Mouse (Mus musculus) bone marrow, adult 2 months (tissue): ENCODE results near the gene Lrrtm3. TPM values are rescaled to one million over a fixed set of nuclear protein-coding genes. Genes with fewer than 3 reads are reported as not detected.

Experiments
- H3K27ac ChIP-seq: fragments of 200-500 bp; 2 replicates; pipeline ENCODE4 v1.5.1; 2012; ENCODE audit warnings: low read depth, mild to moderate bottlenecking, control low read depth, inconsistent platforms, low read length; ENCODE audit not compliant: control insufficient read depth, poor library complexity, insufficient read depth
- H3K4me1 ChIP-seq: fragments of 200-500 bp; 2 replicates; pipeline ENCODE4 v1.6.1; 2011; ENCODE audit warnings: low read length; ENCODE audit not compliant: control insufficient read depth, insufficient read depth
- H3K4me3 ChIP-seq: fragments of 200-500 bp; replicated peaks from 2 replicates; pipeline ENCODE3; 2011; ENCODE audit warnings: mild to moderate bottlenecking, low read depth, low read length, control low read depth; ENCODE audit not compliant: control insufficient read depth
- CTCF ChIP-seq: fragments of 200-500 bp; IDR thresholded peaks from 2 replicates; pipeline ENCODE4 v1.5.1; 2011; ENCODE audit warnings: low read length, control low read depth; ENCODE audit not compliant: control insufficient read depth, insufficient read depth
- POLR2A ChIP-seq: fragments of 200-500 bp; IDR thresholded peaks from 2 replicates; pipeline ENCODE4 v1.6.1; 2011; ENCODE audit warnings: low read depth, mild to moderate bottlenecking, control low read depth, low read length, borderline replicate concordance; ENCODE audit not compliant: control insufficient read depth
- WGBS: fragments of 180-500 bp; shearing (Covaris S2); methylation state at CpG from one replicate; pipeline ENCODE4 v1.1.7; 2018; 5-methylcytosine and 5-hydroxymethylcytosine counted together
- polyA plus RNA-seq: library from polyadenylated mRNA; stranded (reverse); fragments of >200 nt; gene quantifications from 2 replicates; pipeline ENCODE4 v1.2.4, GENCODE M21; 2011; ENCODE audit warnings: low replicate concordance; ENCODE audit not compliant: missing spikeins, insufficient read depth, insufficient read length

Lrrtm3 gene
- not detected in 2 replicates for polyA plus RNA-seq

DNA sequence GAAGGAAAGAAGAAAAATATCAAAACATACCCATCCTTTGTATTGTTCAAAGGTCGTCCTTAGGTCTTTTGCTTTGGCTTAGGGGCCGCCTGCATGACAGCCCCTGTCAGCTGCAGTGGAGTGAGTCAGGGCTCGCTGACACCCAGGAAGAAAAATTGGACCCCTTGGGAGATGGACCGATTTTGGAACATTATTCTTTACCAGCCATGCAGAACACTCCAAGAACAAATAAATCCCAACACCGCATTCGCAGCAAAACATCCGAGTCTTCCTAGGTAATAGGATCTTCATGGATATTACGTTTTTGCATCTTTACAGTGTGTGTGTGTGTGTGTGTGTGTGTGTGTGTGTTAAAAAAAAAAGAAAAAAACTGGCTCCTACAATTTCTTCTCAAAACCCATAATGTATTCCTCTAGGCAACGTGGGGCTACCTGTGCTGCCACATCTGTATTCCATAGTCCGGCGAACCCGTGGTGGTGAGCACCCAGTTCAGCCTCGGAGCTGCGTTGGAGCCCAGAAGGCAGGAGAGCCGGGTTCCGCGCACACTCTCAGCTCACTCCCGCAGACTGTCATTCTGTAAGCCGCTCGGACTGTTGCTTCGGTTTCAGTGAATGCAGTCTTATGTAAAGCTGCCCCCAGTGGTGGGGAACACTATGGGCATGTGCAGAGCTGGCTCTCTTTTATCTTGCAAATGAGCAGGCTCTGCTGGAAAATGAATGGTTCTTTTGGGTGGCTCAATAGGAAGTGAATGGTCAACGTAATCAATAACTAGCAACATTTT, at the start of gene Lrrtm3:
Lrrtm3 (minus strand) TSS at position 598 of the 781 bp plus-strand sequence.
- TF ChIP-seq POLR2A (no peak), CTCF (no peak)
- 5% methylated on average over 22 of the region's 22 CpGs for WGBS
- H3K4me3 ChIP-seq = no peak within 1 kb of the TSS

DNA sequence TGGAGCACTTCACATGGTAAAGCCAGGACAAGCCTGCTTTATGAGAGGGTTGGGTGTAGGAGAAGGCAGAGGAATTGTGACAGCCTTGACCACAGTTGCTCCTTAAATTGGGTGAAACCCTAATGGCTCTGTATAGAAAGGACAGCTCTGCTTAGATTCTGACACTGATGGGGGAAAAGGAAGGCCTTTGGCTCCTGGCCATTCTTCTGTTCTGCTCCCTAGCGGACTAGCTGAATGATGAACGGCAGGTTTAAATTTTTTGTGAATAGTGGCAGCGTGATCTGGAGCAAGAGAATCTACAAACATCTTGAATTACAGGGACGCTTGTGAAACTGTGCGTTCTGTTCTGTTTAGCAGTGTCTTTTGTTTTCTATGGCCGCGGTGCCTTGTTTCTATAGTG, 45.4 kb upstream of the Lrrtm3 start:
- 83% methylated on average over 7 of the region's 7 CpGs for WGBS

More for the DNA sequence above, at the start of gene Lrrtm3:
- H3K4me1 ChIP-seq = no peaks in the 10 kb centered on the region
- H3K27ac ChIP-seq = no peak within 1 kb of the TSS

DNA sequence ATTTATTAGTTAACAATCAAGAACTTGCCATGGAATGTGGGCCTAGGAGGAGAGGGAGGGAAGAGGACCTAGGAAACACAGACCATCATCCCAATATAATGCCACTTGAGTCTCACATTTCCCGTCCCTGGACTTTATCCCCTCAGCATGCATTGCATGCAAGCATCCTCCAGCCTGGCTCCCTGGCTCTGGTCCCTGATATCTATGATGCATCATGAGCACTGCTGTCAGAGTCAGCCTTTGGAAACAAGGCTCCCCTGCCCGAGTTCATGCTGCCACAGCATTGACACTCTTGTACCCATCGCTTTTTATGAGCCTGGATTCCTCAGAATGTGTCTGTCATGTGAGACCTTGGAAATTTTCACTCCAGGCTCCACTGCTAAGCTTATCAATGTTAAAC, 43.4 kb upstream of the Lrrtm3 start:
- Histone ChIP-seq H3K4me1 (no peaks in the 10 kb centered on the region), H3K4me3 (no peak overlapping the region), H3K27ac (no peak overlapping the region)
- no peak for TF ChIP-seq POLR2A
- TF ChIP-seq CTCF = no peak
- 68% methylated on average over 3 of the region's 3 CpGs for WGBS

More for the DNA sequence above, 45.4 kb upstream of the Lrrtm3 start:
- Histone ChIP-seq H3K27ac (no peak overlapping the region), H3K4me3 (no peak overlapping the region), H3K4me1 (no peaks in the 10 kb centered on the region)
- no peak for TF ChIP-seq POLR2A
- TF ChIP-seq CTCF = no peak

DNA sequence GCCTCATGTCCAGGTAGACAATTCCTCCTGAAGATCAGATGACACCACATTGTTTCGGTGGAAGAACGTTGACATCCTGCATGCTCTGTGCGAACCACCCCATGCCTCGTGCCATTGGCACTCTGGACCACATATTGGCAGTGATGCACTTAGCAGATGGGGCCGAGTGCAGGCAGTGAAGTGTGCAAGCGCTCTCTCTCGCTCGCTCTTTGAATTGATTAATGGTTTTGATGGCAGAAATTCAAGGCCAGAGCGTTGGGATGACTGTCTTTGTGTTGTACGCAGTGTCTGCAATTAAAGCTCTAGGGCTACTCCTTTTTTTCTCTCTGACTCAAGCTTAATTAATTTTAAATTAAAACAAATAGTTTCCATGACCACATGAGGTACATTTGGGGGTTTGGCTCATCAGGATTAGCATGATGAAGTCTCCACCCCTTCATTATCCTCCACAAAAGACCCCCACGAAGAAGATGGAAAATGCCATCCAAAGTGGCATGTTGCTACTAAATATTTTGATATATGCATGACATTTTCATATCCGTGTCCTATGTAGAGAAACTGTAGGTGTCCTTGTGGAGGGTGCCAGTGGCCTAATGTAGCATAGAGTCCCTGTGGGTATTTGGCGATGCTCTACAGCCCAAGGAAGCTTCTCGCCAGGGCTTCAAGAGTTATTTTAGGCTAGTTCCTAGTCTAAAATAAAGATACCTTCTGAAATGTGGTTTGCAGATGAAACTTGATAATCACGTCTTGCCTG, 40.5 kb upstream of the Lrrtm3 start:
- TF ChIP-seq CTCF (no peak), POLR2A (no peak)
- 81% methylated on average over 15 of the region's 15 CpGs for WGBS
- Histone ChIP-seq H3K4me3 (no peak overlapping the region), H3K4me1 (no peaks in the 10 kb centered on the region), H3K27ac (no peak overlapping the region)

GRCm38 (mm10) chr10:64118833-64119232, 28.8 kb upstream of the Lrrtm3 start:
- Histone ChIP-seq H3K4me1 (no peaks in the 10 kb centered on the region), H3K27ac (no peak overlapping the region), H3K4me3 (no peak overlapping the region)
- no peak for TF ChIP-seq CTCF
- no peak for TF ChIP-seq POLR2A
- WGBS = 68% methylated on average over 3 of the region's 3 CpGs

GRCm38 (mm10) chr10:64115246-64115645, 25.2 kb upstream of the Lrrtm3 start:
- 89% methylated on average over 11 of the region's 11 CpGs for WGBS
- Histone ChIP-seq H3K4me1 (no peaks in the 10 kb centered on the region), H3K27ac (no peak overlapping the region), H3K4me3 (no peak overlapping the region)
- TF ChIP-seq POLR2A (no peak), CTCF (no peak)

- TF ChIP-seq POLR2A (no peak), CTCF (no peak)
- H3K27ac ChIP-seq = no peak overlapping the region
- H3K4me3 ChIP-seq = no peak overlapping the region
- 89% methylated on average over 1 of the region's 1 CpGs for WGBS
- no peaks in the 10 kb centered on the region for H3K4me1 ChIP-seq
Measured at GRCm38 (mm10) chr10:64096532-64096931, 6.5 kb upstream of the Lrrtm3 start.

DNA sequence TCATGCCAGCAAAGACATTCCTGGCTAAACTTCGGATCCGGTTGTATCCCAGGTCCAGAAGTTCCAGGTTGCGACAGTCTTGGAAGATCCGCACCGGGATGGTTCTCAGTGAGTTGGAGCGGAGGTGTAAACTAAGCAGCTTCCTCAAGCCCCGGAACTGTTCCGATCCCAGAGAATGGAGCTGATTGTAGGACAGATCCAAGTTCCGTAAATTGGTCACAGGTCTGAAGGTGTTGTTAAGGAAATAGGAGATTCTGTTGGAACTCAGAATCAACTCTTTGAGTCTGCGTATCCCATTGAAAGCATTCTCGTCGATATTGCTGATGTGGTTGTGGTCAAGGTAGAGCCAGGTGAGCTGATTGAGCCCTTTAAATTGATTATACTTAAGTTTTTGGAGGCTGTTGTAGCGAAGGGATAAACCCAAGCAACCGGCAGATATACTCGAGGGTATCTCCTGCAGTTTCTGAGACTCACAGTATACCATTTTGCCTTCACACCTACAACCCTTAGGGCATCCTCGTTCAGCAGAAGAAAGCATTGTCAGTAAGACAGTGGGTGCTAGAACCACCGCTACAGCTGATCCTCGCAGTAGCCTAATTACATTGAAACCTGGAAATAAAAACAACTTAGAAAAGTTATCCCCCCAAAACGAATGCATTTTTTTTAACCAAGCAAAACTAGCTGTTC, 1.2 kb downstream of the Lrrtm3 start:
- 24% methylated on average over 19 of the region's 19 CpGs for WGBS
- no peak overlapping the region for H3K4me3 ChIP-seq

More for the DNA sequence above, 1.2 kb downstream of the Lrrtm3 start:
- no peak for TF ChIP-seq CTCF
- no peak for TF ChIP-seq POLR2A
- Histone ChIP-seq H3K4me1 (no peaks in the 10 kb centered on the region), H3K27ac (no peak overlapping the region)
